Mouse (Mus musculus) lung, adult 18-20 months (tissue): ENCODE measurements at regions not wholly inside any gene's neighbourhood (a gene's known extent, or its start where the extent isn't known, plus 50 kb on each side); places are given as distances from the start of the nearest gene placed in this dataset.

Experiments
- DNase-seq, 2 experiments: peaks; one replicate each; pipeline ENCODE4 v3.0.0; 2022; ENCODE audit warnings: mixed read lengths in 2 of 2

DNA sequence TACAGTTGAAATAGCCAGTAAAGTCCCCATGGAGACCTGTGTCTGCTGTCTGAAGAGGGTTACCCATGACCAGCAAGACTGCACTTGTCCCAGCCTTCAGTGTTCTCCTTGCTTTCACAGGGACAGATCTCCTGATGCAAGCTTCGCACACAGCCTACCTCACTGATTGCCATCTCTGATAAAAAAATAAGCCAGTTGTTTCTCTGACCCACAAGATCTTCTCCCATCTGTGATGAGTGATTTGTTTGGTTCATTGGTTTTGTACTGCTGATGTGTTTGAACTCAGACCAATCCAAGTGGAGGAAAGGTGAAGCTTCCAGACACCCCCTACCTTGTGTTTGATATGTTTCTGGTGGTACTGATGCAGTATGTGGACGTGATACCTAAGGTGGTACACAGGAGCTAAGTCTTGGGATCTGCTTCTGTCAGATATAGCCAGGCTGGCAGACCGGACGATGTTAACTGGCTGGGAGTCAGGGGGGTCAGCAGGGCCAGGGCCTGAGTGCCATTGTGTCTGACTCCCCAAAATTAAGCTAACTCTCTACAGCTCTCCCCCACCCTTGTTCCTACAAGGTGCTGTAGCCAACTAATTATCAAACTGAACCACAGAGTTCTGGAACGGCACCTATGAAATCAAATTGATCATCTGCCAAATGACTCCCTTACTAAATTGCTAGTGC, 139.2 kb upstream of the Cpeb2 start:
- no peak for DNase-seq

- DNase-seq = peak; percentile 18 to 37
Measured at GRCm38 (mm10) chr5:43094329-43094898, 138.6 kb upstream of the Cpeb2 start.

DNA sequence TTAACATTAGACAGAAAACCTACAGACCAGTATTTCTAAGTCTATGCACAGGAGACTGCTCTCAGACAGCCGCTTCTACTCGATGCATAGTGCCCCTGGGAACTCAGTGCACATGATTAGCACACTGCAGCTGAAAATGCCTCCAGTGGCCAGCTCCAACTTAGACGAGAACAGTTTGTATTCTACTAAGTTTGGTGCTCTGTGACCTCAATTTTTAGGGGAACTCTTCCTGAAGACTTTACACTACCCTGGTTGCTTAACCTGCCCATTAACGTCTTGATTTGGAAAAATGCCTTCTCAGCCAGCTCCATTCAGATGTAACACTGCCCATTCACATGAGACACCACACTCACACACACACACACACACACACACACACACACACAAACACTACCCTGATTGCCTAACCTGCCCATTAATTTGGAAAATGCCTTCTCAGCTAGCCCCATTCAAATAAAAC, 130.9 kb upstream of the Cpeb2 start:
- DNase-seq = no peak

- DNase-seq = no peak
Measured at GRCm38 (mm10) chr5:43102590-43102989, 130.4 kb upstream of the Cpeb2 start.

- DNase-seq = no peak
Measured at GRCm38 (mm10) chr5:43103728-43104127, 129.2 kb upstream of the Cpeb2 start.

GRCm38 (mm10) chr5:43105528-43105927, 127.4 kb upstream of the Cpeb2 start:
- no peak for DNase-seq

DNA sequence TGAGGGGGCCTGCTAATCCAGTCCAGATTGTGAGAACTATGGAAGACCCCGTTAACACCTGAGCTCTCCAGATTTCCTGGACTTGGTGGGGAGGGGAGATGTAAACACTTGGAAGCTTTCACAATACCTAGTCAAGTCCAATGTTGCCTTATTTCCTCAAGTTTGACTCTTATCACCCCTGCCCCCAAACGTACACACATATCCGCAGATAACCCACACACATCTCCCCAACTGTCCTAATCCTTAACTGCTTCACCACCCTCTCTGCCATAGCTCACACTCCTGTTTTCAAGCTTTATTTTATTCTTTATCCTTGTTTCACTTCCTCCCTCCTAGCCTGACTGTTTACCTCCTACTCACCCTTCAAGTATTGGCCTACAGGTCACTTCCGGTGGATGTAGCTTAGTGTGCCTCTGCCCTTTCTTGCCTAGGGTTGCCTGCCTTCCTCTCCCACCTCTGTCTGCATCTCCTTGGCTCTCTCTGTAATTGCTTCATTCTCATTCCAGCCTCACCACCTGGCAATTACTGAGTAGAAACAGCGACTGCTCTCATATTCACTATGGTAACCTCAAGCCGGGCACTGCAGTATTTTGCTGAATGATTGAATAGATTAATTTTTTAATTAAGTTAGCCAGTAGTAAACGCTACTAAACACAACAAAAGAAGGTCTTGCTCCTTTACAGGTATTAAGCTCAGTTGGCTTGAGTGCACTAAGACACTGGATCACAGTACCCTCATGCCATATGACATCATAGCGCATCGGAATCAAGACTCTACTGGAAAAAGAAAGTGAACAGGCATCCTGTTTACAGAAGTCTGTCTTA, 125.3 kb upstream of the Cpeb2 start:
- no peak for DNase-seq

GRCm38 (mm10) chr5:43108260-43108589, 124.7 kb upstream of the Cpeb2 start:
- no peak for DNase-seq

DNA sequence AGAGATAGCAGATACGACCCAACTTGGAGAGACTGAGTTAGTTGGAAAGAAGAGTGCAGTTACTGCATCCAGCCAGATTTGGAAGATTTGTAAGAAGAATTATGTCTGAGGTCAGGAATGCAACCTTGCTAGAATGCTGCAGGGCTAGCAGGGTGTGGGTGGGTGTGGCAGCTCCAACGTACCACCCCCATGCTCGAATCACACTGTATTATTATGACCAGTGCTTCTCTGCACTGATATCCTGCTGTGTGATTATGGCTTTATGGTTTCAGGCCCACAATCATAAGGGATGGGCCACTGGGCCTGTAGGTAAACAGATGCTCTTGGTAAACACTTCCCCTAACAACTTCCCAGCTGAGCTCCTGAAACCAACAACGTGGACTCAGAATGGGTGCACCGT, 122.8 kb upstream of the Cpeb2 start:
- DNase-seq = no peak

GRCm38 (mm10) chr5:43111740-43112139, 121.2 kb upstream of the Cpeb2 start:
- no peak for DNase-seq

DNA sequence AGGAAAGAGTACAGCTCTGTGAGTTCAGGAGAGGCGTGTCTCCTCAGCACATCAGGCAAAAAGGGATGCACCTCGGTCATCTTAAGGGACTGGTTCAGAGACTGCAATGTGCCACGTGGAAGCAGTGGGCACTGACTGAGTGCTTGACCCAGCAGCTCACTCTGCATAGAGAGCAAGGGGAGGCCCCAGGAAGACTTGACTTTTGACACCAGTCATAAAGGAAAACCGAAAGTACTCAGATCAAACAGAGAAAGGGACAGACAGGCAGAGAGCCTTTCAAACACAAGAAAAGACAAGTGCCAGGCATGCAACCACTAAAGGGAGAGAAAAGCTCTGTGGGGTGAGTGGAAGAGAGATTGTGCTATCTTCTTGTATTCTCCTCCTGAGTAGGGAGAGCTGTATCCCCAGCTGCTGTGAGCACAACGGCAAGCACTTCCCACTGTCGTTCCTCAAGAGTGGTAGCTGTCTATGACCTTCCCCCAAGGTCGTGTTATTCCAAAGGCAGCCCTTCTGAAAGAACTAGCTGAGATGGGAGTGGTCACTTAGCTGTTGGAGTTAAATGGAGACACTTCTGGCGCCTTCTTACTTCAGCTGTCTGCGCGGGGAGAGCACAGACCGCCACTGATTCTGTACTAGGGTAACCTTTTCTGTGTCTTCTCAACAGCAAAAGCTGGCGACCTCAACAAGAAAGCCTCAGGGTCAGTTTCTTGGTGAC, 119.4 kb upstream of the Cpeb2 start:
- no peak for DNase-seq

DNA sequence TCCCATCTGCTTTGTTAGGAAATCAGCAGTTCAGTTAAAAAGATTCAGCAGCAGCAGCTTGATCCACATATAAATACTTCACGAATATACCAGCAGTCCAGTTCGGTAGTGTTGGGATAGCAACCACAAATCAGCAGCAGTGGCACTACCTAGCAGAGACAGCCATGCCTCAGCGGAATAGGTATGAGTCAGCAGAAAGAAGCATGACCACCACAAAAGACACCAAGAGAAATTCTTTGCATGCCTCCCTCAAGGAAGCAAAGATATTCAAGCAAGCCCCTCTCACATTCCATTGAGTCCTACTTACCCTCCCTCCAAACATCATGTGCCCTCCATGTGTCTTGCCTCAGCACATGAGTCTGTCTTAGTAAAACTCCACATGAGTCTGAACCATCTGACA, 117.5 kb upstream of the Cpeb2 start:
- DNase-seq = no peak

- no peak for DNase-seq
Measured at GRCm38 (mm10) chr5:43116821-43117220, 116.1 kb upstream of the Cpeb2 start.

- DNase-seq = no peak
Measured at GRCm38 (mm10) chr5:43121065-43121464, 111.9 kb upstream of the Cpeb2 start.

- no peak for DNase-seq
Measured at GRCm38 (mm10) chr5:43124301-43124700, 108.7 kb upstream of the Cpeb2 start.

DNA sequence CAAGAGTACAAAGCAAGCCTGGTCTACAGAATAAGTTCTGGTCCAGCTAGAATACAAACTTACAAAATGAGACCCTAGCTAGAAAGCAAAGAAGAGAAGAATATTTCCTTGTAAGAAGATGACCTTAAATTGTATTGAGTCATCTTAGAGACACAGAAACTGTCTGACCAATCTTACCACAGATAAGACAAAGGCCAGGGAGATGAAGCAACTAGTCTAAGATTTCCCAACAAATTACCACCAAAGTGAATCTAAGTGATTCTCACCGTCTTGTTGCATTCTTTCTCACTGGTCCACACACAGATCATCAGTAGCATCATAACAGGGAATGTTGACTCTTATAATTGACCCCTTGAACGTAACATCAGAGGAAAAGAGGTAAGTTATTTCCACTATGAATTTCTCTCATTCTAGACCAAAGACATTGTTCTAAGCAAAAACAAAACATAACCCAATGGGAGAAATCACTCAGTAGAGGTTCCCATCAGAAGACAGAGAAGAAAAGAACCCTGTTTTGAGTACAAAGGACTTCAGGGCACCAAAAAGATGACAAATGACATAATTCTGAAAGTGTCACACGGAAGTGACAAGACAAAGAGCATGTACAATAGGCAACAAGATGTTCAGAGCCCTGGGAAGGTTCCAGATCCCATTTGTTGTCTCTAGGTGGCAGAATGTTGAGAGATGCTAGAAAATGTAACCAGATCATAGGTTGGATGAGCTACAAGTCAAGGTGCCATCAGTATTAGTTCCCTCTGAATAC, 107.0 kb upstream of the Cpeb2 start:
- DNase-seq = no peak

DNA sequence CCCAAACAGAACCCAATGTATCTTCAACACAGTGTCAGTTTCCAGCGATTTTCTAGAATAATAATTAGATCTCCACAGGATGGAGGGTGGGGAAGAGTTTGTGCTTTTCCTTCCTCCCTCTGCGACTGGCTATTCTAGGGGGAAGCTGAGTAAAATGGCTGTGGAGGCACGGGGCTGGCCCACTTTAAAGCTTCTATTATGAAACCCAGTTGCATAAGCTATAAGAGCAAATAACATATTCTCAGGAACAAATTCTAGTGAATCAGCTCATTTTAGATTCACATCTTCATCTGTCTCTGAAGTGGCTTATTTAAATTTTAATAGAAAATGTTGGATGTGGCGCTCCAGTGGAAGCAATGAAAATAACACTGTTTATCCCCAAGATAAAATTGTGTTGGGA, 102.6 kb upstream of the Cpeb2 start:
- DNase-seq = no peak

DNA sequence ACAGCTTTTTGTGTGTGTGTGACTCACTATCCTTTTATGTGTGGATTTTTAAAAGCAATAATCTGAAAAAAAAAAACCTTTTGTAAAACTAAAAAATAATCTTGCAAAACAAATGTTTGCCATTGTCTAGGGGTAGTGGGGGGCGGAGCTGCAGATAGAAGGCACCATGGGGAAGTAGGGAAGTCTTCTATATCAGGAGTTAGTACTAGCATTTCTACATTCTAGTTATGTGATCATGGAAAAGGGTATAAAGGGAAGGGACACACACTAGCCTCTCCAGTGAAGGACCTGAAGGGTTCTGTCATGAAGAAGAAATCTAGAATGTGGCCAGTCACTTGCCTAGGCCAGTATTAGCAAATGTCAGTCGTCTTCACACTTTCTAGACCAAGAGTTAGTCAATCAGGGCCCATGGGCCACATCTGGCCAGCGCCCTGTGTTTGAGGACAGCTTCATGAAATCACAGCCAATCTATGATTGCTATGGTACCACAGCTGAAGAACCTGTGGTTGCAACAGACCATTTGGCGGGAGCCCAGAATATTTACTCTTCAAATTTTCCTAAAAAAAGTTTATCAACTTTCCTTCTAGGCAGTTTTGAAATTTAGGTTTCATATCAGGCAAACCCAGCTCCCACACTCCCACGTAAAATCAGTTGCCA, 101.9 kb upstream of the Cpeb2 start:
- DNase-seq = no peak

DNA sequence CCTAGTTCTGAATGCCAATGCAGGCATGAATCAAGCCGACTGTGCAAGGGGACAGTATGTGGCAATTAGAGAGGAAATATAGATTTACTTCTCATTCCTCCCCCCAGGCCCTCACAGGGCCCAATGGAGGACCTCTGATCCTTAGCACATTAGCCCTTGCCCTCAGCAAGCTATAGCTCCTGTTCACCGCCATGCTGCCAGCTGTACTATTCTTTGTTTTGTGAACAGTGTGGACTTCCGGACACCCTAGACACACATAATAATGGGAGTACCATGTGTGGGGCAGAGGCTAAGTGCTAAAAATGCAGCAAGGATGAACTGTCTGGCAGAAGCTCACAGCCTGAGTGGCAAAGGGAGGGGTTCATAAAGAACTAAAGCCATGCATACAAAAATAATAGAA, 99.3 kb upstream of the Cpeb2 start:
- no peak for DNase-seq

- no peak for DNase-seq
Measured at GRCm38 (mm10) chr5:43136142-43136541, 96.8 kb upstream of the Cpeb2 start.

DNA sequence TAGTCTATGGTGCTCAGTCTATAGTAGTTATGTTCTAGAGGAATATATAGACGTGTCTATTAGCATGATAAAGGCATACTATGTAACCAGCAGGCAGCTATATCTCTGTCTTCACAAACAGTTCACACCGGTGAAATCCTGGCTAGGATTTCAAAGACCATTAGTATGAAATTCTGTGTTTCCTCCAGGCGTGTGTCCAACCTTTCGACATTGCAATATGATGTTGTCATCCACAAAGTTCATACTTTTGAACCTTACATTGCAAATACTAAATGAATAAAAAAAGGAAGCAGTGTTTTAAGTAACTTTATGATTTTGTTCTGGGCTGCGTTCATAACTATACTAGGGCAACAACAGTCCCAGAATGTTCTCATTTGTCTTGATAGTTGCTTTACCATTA, 95.2 kb upstream of the Cpeb2 start:
- no peak for DNase-seq

DNA sequence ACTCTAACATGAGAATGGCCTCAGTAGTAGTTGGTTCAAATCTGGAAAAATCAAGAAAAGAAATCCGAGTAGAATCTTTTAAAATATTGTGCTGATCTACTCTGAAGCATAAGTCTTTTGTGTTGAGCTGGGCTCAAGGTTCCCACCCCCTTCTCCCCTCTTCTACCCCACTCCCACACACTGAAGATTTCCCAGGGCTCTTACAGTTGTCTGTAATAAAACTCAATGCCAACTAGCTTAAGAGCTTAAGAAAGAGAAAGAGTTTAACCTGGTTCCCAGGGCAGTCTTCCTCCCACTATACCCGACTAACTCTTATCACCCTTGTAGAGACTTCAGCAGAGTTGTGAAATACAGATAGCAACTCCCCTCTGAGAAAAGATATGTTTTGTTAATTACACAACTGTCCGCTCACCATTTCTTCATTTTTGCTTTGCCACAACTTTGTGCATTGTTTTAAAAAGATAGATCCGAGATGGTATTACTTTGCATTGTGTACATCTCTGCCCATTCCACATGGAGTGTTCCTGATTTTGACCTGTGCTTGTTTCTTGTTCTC, 94.0 kb upstream of the Cpeb2 start:
- DNase-seq = no peak
